Mouse (Mus musculus) neural tube, embryonic 14.5 days (tissue): ENCODE measurements around the gene Cgnl1. TPM values are rescaled to one million over a fixed set of nuclear protein-coding genes. Genes with fewer than 3 reads are reported as not detected.
A peak's percentile ranks its signal among the peaks of the same experiment; 100 is the strongest.

Experiments used
- ATAC-seq: fragments of 200-750 bp; cut with Nextera tagmentation; 2 replicates; pipeline ENCODE4 v1.8.0; 2017; ENCODE audit warnings: low read depth, mild to moderate bottlenecking, moderate TSS enrichment, moderate library complexity
- H3K27ac ChIP-seq: fragments of 300-500 bp; sonication (generic); 2 replicates; pipeline ENCODE4 v1.5.1; 2014; ENCODE audit warnings: low read depth, mild to moderate bottlenecking, control low read depth, low read length, moderate library complexity, mixed read lengths
- H3K27me3 ChIP-seq: fragments of 300-500 bp; sonication (generic); 2 replicates; pipeline ENCODE4 v1.6.1; 2014; ENCODE audit warnings: low read length; ENCODE audit not compliant: control insufficient read depth, insufficient read depth
- H3K36me3 ChIP-seq: fragments of 300-500 bp; sonication (generic); 2 replicates; pipeline ENCODE4 v1.6.1; 2014; ENCODE audit warnings: low read length, mixed read lengths; ENCODE audit not compliant: control insufficient read depth, insufficient read depth
- H3K4me1 ChIP-seq: fragments of 300-500 bp; sonication (generic); 2 replicates; pipeline ENCODE4 v1.6.1; 2014; ENCODE audit warnings: low read length; ENCODE audit not compliant: control insufficient read depth, insufficient read depth
- H3K4me2 ChIP-seq: fragments of 300-500 bp; sonication (generic); 2 replicates; pipeline ENCODE4 v1.6.1; 2014; ENCODE audit warnings: mild to moderate bottlenecking, low read depth, low read length, control low read depth
- H3K4me3 ChIP-seq: fragments of 300-500 bp; sonication (generic); 2 replicates; pipeline ENCODE4 v1.5.1; 2014; ENCODE audit warnings: low read depth, low read length, control low read depth, mixed read lengths
- H3K9ac ChIP-seq: fragments of 300-500 bp; sonication (generic); replicated peaks from 2 replicates; pipeline ENCODE4 v1.6.1; 2014; ENCODE audit warnings: low read depth, mild to moderate bottlenecking, control low read depth, low read length, mixed read lengths
- H3K9me3 ChIP-seq: fragments of 300-500 bp; sonication (generic); 2 replicates; pipeline ENCODE4 v1.6.1; 2016; ENCODE audit warnings: low read length; ENCODE audit not compliant: control insufficient read depth
- WGBS: fragments of 180-500 bp; shearing (Covaris S2); extraction: QIAGEN DNeasy Blood & Tissue Kit; methylation state at CpG from one replicate; pipeline ENCODE4 v1.1.7; 2014; 5-methylcytosine and 5-hydroxymethylcytosine counted together
- polyA plus RNA-seq: library from polyadenylated mRNA; unstranded; fragments of >200 nt; fragmentation: Nextera tagmentation; extraction: Ambion mirVana; gene quantifications from 2 replicates; pipeline ENCODE4 v1.2.1, GENCODE M21; 2014

The Cgnl1 gene
- polyA plus RNA-seq, 1 experiment from 2014 or later: 2.5 TPM

DNA sequence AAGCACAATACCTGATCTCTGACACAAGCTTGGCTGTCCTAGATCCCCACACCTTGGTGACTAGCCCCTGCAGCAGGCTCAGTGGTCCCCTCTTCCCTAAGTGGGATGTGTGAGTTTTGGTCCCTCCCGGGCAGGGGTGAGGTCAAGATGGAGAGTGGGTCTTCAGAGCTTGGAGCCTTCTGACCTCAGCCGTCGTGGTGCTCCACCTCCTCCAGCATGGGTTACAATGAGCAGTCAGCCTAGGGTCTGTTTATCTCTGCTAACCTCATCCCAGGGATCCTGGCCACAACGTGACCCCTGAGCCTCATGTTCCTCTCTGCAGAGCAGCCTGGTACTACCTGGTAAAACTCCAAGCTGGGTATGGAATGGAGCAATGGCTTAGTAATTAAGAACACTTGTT lies 36.4 kb upstream of the Cgnl1 start:
- H3K4me2 ChIP-seq: no peak overlapping the region
- H3K27ac ChIP-seq: no peak overlapping the region
- no peak overlapping the region for H3K9ac ChIP-seq
- H3K9me3 ChIP-seq: no peaks in the 10 kb centered on the region
- WGBS: 73% methylated on average over 4 of the region's 4 CpGs
- H3K27me3 ChIP-seq: no peaks in the 10 kb centered on the region
- H3K4me3 ChIP-seq: no peak overlapping the region
- no peak for ATAC-seq
- H3K4me1 ChIP-seq: no peaks in the 10 kb centered on the region
- no peaks in the 10 kb centered on the region for H3K36me3 ChIP-seq

DNA sequence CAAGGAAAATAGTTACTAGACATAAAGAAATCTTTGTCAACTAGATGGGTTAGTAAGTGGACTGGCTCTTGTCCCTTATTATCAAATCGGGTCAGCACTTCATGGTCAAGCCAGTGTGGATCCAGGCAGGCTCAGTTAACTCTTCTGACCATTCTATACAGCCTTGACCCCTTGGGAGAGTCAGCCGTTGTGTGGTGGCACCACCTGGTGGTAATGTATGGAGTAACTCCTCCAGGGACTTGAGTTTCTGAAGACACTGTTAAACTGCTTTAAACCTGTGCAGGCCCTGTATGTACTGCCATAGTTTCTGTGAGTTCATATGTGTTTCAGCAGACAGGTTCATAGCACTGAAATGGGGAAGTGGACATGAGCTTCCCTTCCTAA lies 35.0 kb upstream of the Cgnl1 start:
- no peaks in the 10 kb centered on the region for H3K27me3 ChIP-seq
- no peaks in the 10 kb centered on the region for H3K36me3 ChIP-seq
- no peaks in the 10 kb centered on the region for H3K4me1 ChIP-seq
- 7% methylated on average over 2 of the region's 2 CpGs for WGBS
- H3K9ac ChIP-seq: no peak overlapping the region
- H3K4me3 ChIP-seq: no peak overlapping the region
- ATAC-seq: peak; percentile 58; the same call in 1 of the 2 replicates
- H3K4me2 ChIP-seq: no peak overlapping the region
- H3K9me3 ChIP-seq: no peaks in the 10 kb centered on the region
- no peak overlapping the region for H3K27ac ChIP-seq

DNA sequence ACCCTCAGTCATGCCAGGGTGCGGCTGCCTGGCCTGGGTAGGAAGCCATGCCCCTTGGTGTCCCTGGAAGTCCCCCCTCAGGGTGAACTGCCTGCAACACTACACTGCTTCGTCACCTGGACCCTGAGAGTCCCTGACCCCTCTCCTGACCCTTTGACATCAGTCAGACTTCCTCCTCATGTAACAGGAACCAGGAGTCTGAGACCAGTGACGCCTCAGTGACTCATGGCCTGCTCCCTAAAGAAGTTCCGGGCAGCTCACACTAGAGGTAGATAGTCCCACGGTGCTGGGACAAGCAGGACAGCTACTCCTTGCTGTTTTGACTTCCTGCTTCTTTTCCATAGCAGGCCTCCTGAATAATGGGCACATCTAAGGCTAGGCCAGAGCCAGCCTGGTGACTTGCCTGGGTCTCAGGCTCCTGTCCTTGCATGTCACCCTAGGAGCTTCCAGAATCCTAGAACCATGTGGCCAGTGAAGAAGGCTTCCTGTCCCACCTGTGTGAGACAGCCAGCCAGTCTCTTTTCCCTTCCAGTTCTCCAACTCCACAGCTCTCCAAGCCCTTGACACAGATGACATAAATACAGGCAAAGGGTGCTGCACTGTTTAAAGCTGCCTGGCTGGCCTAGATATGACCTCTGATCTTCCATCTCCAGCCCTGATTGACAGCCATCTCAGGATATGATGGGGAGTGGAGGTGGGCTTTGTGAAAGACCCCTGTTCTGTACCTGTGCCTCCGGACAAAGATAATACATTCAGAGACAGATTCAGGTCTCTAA lies 34.4 kb upstream of the Cgnl1 start:
- Histone ChIP-seq H3K4me3 (no peak overlapping the region), H3K27ac (no peak overlapping the region), H3K4me1 (no peaks in the 10 kb centered on the region), H3K9me3 (no peaks in the 10 kb centered on the region), H3K4me2 (no peak overlapping the region), H3K36me3 (no peaks in the 10 kb centered on the region), H3K9ac (no peak overlapping the region), H3K27me3 (no peaks in the 10 kb centered on the region)
- WGBS: 71% methylated on average over 6 of the region's 6 CpGs
- ATAC-seq: no peak

DNA sequence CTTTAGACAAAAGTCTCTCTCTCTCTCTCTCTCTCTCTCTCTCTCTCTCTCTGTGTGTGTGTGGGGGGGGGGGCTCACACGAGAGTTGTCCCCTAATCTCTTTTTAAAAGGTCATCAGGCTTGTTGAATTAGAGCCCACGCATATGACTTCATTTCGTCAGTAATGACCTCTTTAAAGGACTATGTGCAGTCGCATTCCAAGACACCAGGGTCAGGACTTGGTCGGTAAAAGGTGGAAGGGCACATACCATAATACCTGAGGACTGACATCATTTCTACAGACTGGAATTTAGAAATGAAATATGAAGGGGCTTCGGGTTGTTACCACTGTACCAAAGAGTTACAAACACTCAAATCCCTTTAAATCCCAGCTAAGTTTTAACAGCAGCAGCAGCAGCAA lies 32.7 kb upstream of the Cgnl1 start:
- H3K36me3 ChIP-seq: no peaks in the 10 kb centered on the region
- H3K27ac ChIP-seq: no peak overlapping the region
- no peak for ATAC-seq
- H3K4me3 ChIP-seq: no peak overlapping the region
- no peaks in the 10 kb centered on the region for H3K27me3 ChIP-seq
- no peak overlapping the region for H3K9ac ChIP-seq
- no peaks in the 10 kb centered on the region for H3K4me1 ChIP-seq
- H3K4me2 ChIP-seq: no peak overlapping the region
- 52% methylated on average over 6 of the region's 6 CpGs for WGBS
- no peaks in the 10 kb centered on the region for H3K9me3 ChIP-seq

GRCm38 (mm10) chr9:71803281-71803680 lies 31.9 kb upstream of the Cgnl1 start:
- Histone ChIP-seq H3K4me3 (no peak overlapping the region), H3K4me1 (no peaks in the 10 kb centered on the region), H3K9me3 (no peaks in the 10 kb centered on the region), H3K27ac (no peak overlapping the region), H3K9ac (no peak overlapping the region), H3K27me3 (no peaks in the 10 kb centered on the region), H3K4me2 (no peak overlapping the region), H3K36me3 (no peaks in the 10 kb centered on the region)
- 72% methylated on average over 7 of the region's 7 CpGs for WGBS
- ATAC-seq: no peak

GRCm38 (mm10) chr9:71799598-71799997 lies 28.2 kb upstream of the Cgnl1 start:
- no peak overlapping the region for H3K4me3 ChIP-seq
- no peaks in the 10 kb centered on the region for H3K36me3 ChIP-seq
- H3K9me3 ChIP-seq: no peaks in the 10 kb centered on the region
- no peak for ATAC-seq
- H3K27ac ChIP-seq: no peak overlapping the region
- no peak overlapping the region for H3K9ac ChIP-seq
- no peaks in the 10 kb centered on the region for H3K27me3 ChIP-seq
- no peaks in the 10 kb centered on the region for H3K4me1 ChIP-seq
- H3K4me2 ChIP-seq: no peak overlapping the region
- 87% methylated on average over 5 of the region's 5 CpGs for WGBS

- 57% methylated on average over 5 of the region's 5 CpGs for WGBS
- no peak overlapping the region for H3K4me3 ChIP-seq
- H3K27me3 ChIP-seq: no peaks in the 10 kb centered on the region
- H3K9ac ChIP-seq: no peak overlapping the region
- no peaks in the 10 kb centered on the region for H3K36me3 ChIP-seq
- H3K4me1 ChIP-seq: no peaks in the 10 kb centered on the region
- ATAC-seq: no peak
- no peaks in the 10 kb centered on the region for H3K9me3 ChIP-seq
- H3K27ac ChIP-seq: no peak overlapping the region
- no peak overlapping the region for H3K4me2 ChIP-seq
Observed at GRCm38 (mm10) chr9:71798176-71798575, 26.8 kb upstream of the Cgnl1 start.

DNA sequence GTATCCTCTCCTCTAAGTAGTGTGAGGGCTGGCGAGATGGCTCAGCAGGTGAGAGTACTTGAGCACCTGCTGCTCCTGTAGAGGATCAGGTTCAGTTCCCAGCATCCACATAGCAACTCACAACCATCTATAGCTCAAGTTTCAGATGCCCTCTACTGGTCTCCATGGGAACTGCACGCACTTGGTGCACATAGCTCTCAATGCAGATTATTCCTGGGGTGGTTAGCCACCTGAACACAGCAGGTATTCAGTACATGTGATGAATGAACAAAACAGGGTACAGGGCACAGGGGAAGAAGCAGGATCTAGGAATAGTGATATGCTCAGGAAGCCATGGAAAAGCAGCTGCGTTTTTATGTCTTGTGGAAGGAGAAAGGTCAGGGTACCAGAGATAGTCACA lies 6.0 kb upstream of the Cgnl1 start:
- Histone ChIP-seq H3K9me3 (no peaks in the 10 kb centered on the region), H3K27me3 (no peaks in the 10 kb centered on the region), H3K4me3 (no peak overlapping the region), H3K36me3 (no peaks in the 10 kb centered on the region), H3K9ac (no peak overlapping the region), H3K27ac (no peak overlapping the region), H3K4me2 (no peak overlapping the region), H3K4me1 (no peaks in the 10 kb centered on the region)
- WGBS: 91% methylated on average over 3 of the region's 3 CpGs
- no peak for ATAC-seq

DNA sequence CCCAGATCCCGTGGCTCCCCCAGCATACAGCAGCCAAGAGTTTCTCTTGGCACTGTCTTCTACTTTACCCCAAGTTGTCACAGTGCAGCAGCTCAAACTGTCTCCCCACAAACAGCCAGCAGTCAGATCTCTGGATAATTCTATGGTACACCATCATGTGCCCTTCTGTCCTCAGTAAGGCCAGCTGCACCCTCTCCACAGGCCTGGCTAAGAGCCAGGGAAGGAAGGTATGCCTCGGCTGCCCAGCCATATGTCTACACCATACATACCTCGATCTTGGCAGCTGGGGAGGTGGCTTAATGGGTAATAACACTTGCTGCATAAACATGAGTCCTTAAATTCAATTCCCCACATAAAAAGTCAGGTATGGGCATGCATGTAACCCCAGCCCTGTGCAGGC lies 4.9 kb upstream of the Cgnl1 start:
- Histone ChIP-seq H3K4me3 (no peak overlapping the region), H3K27me3 (no peaks in the 10 kb centered on the region), H3K36me3 (no peaks in the 10 kb centered on the region), H3K9me3 (no peaks in the 10 kb centered on the region), H3K9ac (no peak overlapping the region), H3K27ac (no peak overlapping the region), H3K4me2 (no peak overlapping the region), H3K4me1 (no peaks in the 10 kb centered on the region)
- 76% methylated on average over 3 of the region's 3 CpGs for WGBS
- no peak for ATAC-seq
